Mouse (Mus musculus) liver, postnatal 0 days (tissue): ENCODE data around the gene Prom1. TPM values are rescaled to one million over a fixed set of nuclear protein-coding genes. Genes with fewer than 3 reads are reported as not detected.

ENCODE experiments used
- ATAC-seq: fragments of 200-750 bp; cut with Nextera tagmentation; 2 replicates; pipeline ENCODE4 v1.8.0; 2017; ENCODE audit warnings: mild to moderate bottlenecking, moderate library complexity
- DNase-seq: peaks from one replicate; pipeline ENCODE4 v3.0.0-alpha.2; 2016
- H3K27ac ChIP-seq: fragments of 300-500 bp; sonication (generic); 2 replicates; pipeline ENCODE4 v1.5.1; 2014; ENCODE audit warnings: antibody characterized with exemption, moderate library complexity, mild to moderate bottlenecking, low read depth
- H3K27me3 ChIP-seq: fragments of 300-500 bp; sonication (generic); 2 replicates; pipeline ENCODE4 v1.6.1; 2014; ENCODE audit warnings: low read length, control low read depth, mixed read lengths; ENCODE audit not compliant: insufficient read depth
- H3K36me3 ChIP-seq: fragments of 300-500 bp; sonication (generic); replicated peaks from 2 replicates; pipeline ENCODE4 v1.6.1; 2014; ENCODE audit warnings: mild to moderate bottlenecking, control low read depth, low read length, moderate library complexity, mixed read lengths; ENCODE audit not compliant: insufficient read depth
- H3K4me1 ChIP-seq: fragments of 300-500 bp; sonication (generic); 2 replicates; pipeline ENCODE4 v1.6.1; 2014; ENCODE audit warnings: antibody characterized with exemption, mild to moderate bottlenecking, control low read depth; ENCODE audit not compliant: insufficient read depth
- H3K4me2 ChIP-seq: fragments of 300-500 bp; sonication (generic); 2 replicates; pipeline ENCODE4 v1.6.1; 2014; ENCODE audit warnings: low read depth, mild to moderate bottlenecking, low read length, moderate library complexity, mixed read lengths
- H3K4me3 ChIP-seq: fragments of 300-500 bp; sonication (generic); 2 replicates; pipeline ENCODE4 v1.5.1; 2014; ENCODE audit warnings: low read depth, low read length
- H3K9ac ChIP-seq: fragments of 300-500 bp; sonication (generic); replicated peaks from 2 replicates; pipeline ENCODE4 v1.6.1; 2014; ENCODE audit warnings: mild to moderate bottlenecking, moderate library complexity
- H3K9me3 ChIP-seq: fragments of 300-500 bp; sonication (generic); 2 replicates; pipeline ENCODE4 v1.6.1; 2016; ENCODE audit warnings: mild to moderate bottlenecking, control low read depth, low read length, mixed read lengths
- CTCF ChIP-seq: sonication (generic); IDR thresholded peaks from 2 replicates; pipeline ENCODE4 v1.5.1; 2016; ENCODE audit warnings: antibody characterized with exemption, low read depth
- EP300 ChIP-seq: IDR thresholded peaks from 2 replicates; pipeline ENCODE4 v1.6.1; 2016; ENCODE audit warnings: antibody characterized with exemption, low read depth, mild to moderate bottlenecking
- WGBS: fragments of 180-500 bp; shearing (Covaris S2); extraction: QIAGEN DNeasy Blood & Tissue Kit; methylation state at CpG from one replicate; pipeline ENCODE4 v1.1.7; 2014; ENCODE audit not compliant: insufficient replicate concordance; 5-methylcytosine and 5-hydroxymethylcytosine counted together
- polyA plus RNA-seq: library from polyadenylated mRNA; unstranded; fragments of >200 nt; fragmentation: Nextera tagmentation; extraction: Ambion mirVana; gene quantifications from 2 replicates; pipeline ENCODE4 v1.2.1, GENCODE M21; 2015

Prom1 gene
- polyA plus RNA-seq, 1 experiment from 2014 or later: 9.7 TPM

DNA sequence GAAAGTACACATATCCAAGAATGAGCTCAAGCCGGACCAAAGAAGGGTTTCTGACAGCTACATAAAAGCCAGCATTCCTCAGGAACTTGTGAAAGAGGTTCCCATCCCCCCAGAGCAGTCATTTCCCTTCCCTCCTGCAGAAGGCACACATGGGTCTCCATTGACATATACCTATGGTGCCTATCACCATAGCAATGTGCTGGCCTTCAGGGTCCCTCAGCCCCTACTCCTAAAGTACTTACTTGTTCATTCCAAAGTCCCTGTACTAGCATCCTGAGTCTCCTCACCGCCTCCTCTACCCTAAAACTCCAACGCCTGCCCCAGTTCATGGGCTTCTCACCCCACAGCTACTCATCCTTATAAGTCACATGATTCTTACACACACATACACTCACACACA lies 60.8 kb downstream of the Prom1 start:
- DNase-seq: no peak
- H3K4me3 ChIP-seq: no peak overlapping the region
- WGBS: 82% methylated on average over 3 of the region's 3 CpGs
- no peaks in the 10 kb centered on the region for H3K4me1 ChIP-seq
- TF ChIP-seq EP300 (no peak), CTCF (no peak)
- no peaks in the 10 kb centered on the region for H3K9me3 ChIP-seq
- no peaks in the 10 kb centered on the region for H3K27me3 ChIP-seq
- no peak overlapping the region for H3K27ac ChIP-seq
- no peaks in the 10 kb centered on the region for H3K36me3 ChIP-seq
- H3K9ac ChIP-seq: no peak overlapping the region
- no peak overlapping the region for H3K4me2 ChIP-seq
- no peak for ATAC-seq

DNA sequence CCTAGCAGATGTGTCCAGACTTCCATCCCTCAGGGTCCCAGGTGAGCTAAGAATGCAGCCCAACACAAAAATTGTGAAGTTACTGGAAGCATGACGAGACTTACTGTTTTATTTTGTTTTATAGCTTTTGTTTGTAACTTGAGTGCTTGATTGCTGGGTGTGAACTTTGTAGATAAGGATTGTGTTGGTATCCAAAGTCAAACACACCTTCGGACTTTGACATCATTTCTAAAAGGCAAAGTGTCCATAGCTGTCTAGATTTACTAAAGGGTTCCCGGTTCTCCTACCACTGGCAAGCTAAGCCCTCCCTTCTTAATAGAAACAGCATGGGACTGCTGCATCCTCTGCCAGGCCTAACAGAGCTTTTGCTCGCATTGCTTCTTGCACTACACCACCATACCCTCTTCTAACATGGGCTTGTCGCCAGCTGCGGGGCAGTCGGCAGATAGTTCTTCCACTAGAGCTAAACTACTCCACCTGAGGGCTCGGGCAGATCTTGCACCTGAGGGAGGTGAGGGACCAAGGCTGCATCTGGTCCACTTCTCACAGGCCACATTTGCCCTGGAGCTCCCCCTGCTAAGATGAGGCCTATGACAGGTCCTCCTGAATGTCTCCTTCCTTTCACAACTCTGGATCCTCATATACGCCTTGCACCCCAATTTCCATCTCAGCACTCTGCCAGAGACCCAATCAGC lies 103.4 kb downstream of the Prom1 start:
- TF ChIP-seq EP300: no peak
- no peak for TF ChIP-seq CTCF
- H3K36me3 ChIP-seq: no peaks in the 10 kb centered on the region
- H3K9ac ChIP-seq: no peak overlapping the region
- no peak overlapping the region for H3K4me2 ChIP-seq
- no peaks in the 10 kb centered on the region for H3K27me3 ChIP-seq
- H3K4me1 ChIP-seq: peaks cover 4% of the 10 kb centered on the region; the same call in 1 of the 2 replicates
- H3K4me3 ChIP-seq: no peak overlapping the region
- ATAC-seq: peak; percentile 62
- H3K27ac ChIP-seq: peak overlapping the region; percentile 55
- 70% methylated on average over 9 of the region's 9 CpGs for WGBS
- H3K9me3 ChIP-seq: no peaks in the 10 kb centered on the region
- DNase-seq: no peak

- no peaks in the 10 kb centered on the region for H3K9me3 ChIP-seq
- H3K27ac ChIP-seq: peak overlapping the region; percentile 55; the same call in 1 of the 2 replicates
- H3K27me3 ChIP-seq: no peaks in the 10 kb centered on the region
- no peak overlapping the region for H3K4me3 ChIP-seq
- peaks cover 4% of the 10 kb centered on the region; the same call in 1 of the 2 replicates for H3K4me1 ChIP-seq
- no peak overlapping the region for H3K4me2 ChIP-seq
- H3K9ac ChIP-seq: no peak overlapping the region
- peak; percentile 62 for ATAC-seq
- H3K36me3 ChIP-seq: no peaks in the 10 kb centered on the region
- 64% methylated on average over 8 of the region's 8 CpGs for whole genome bisulfite sequencing
- DNase-seq: peak; percentile 21
- TF ChIP-seq CTCF (no peak), EP300 (no peak)
Measured at GRCm38 (mm10) chr5:43997626-43998025, 104.2 kb downstream of the Prom1 start.

GRCm38 (mm10) chr5:43996162-43996561 lies 105.7 kb downstream of the Prom1 start:
- Histone ChIP-seq H3K9me3 (no peaks in the 10 kb centered on the region), H3K9ac (no peak overlapping the region), H3K27ac (no peak overlapping the region), H3K4me3 (no peak overlapping the region), H3K36me3 (no peaks in the 10 kb centered on the region), H3K27me3 (no peaks in the 10 kb centered on the region), H3K4me1 (peaks cover 4% of the 10 kb centered on the region; the same call in 1 of the 2 replicates), H3K4me2 (no peak overlapping the region)
- DNase-seq (no peak), ATAC-seq (no peak)
- TF ChIP-seq EP300: no peak
- no peak for TF ChIP-seq CTCF
- WGBS: 34% methylated on average over 4 of the region's 4 CpGs

DNA sequence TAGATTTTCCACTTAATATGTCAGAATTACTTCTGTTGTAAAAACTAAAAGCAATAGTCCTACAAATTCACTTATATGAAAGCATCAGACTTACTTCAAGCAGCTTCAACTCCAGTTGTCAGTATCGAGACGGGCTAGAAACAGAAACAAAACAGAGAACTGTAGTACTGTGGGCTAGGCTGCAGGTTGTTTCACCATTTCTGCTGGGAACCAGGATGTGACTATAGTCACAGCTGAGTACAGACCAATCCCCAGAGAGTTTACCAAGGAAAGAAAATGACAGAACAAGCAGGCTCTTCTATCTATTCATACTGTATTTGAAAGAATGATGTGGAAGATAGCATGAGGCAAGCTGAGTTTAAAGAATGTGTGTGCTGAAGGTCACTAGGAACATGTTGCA lies 106.9 kb downstream of the Prom1 start:
- 60% methylated on average over 2 of the region's 2 CpGs for WGBS
- TF ChIP-seq CTCF (no peak), EP300 (no peak)
- no peak overlapping the region for H3K4me3 ChIP-seq
- no peak overlapping the region for H3K9ac ChIP-seq
- no peak overlapping the region for H3K27ac ChIP-seq
- H3K36me3 ChIP-seq: no peaks in the 10 kb centered on the region
- no peaks in the 10 kb centered on the region for H3K9me3 ChIP-seq
- H3K4me1 ChIP-seq: peaks cover 4% of the 10 kb centered on the region; the same call in 1 of the 2 replicates
- DNase-seq (no peak), ATAC-seq (no peak)
- no peak overlapping the region for H3K4me2 ChIP-seq
- no peaks in the 10 kb centered on the region for H3K27me3 ChIP-seq

- Histone ChIP-seq H3K4me2 (no peak overlapping the region), H3K4me3 (no peak overlapping the region), H3K9me3 (no peaks in the 10 kb centered on the region), H3K9ac (no peak overlapping the region), H3K27me3 (no peaks in the 10 kb centered on the region), H3K4me1 (no peaks in the 10 kb centered on the region), H3K36me3 (no peaks in the 10 kb centered on the region), H3K27ac (no peak overlapping the region)
- no peak for ATAC-seq
- TF ChIP-seq CTCF (peak; percentile 89), EP300 (no peak)
- WGBS: 54% methylated on average over 6 of the region's 6 CpGs
- peak; percentile 70 for DNase-seq
Measured at GRCm38 (mm10) chr5:43990316-43990715, 111.5 kb downstream of the Prom1 start.
